Mouse (Mus musculus): Measurements from ENCODE around the gene Dffa. TPM values are rescaled to one million over a fixed set of nuclear protein-coding genes. Genes with fewer than 3 reads are reported as not detected.

Gene Dffa
- 10 to 100 TPM; 46.5 to 50.6 TPM for total RNA-seq (2021)
- long read RNA-seq, experiment 1, partial matches to known transcripts = 2 of 11 reads
- long read RNA-seq, experiment 1, other reads (novel, unspliced or antisense) = 4 of 11 reads
- long read RNA-seq, experiment 2, partial matches to known transcripts = 3 of 16 reads
- long read RNA-seq, experiment 2, other reads (novel, unspliced or antisense) = 8 of 16 reads

- peak; percentile 84 to 95 for DNase-seq (ENCODE audit: low spot score in 2 of 2)
These were observed at the start of gene Dffa for GRCm38 (mm10) chr4:149103875-149104561. TSS of gene Dffa (plus strand) at chr4:149104146.

- DNase-seq (ENCODE audit: low spot score in 2 of 2) = no peak
These were observed 48.1 kb upstream of the Dffa start for GRCm38 (mm10) chr4:149055847-149056246.

GRCm38 (mm10) chr4:149056957-149057356, 47.0 kb upstream of the Dffa start:
- no peak for DNase-seq (ENCODE audit: low spot score in 2 of 2)

GRCm38 (mm10) chr4:149057470-149057869, 46.5 kb upstream of the Dffa start:
- no peak for DNase-seq (ENCODE audit: low spot score in 2 of 2)

- DNase-seq (ENCODE audit: low spot score in 2 of 2) = no peak
These were observed 45.6 kb upstream of the Dffa start for GRCm38 (mm10) chr4:149058298-149058697.

GRCm38 (mm10) chr4:149059713-149060112, 44.2 kb upstream of the Dffa start:
- DNase-seq (ENCODE audit: low spot score in 2 of 2) = no peak

GRCm38 (mm10) chr4:149060621-149061431, 43.1 kb upstream of the Dffa start:
- no peak for DNase-seq (ENCODE audit: low spot score in 2 of 2)

GRCm38 (mm10) chr4:149061432-149061718, 42.6 kb upstream of the Dffa start:
- DNase-seq (ENCODE audit: low spot score in 2 of 2) = no peak

- no peak for DNase-seq (ENCODE audit: low spot score in 2 of 2)
These were observed 41.3 kb upstream of the Dffa start for GRCm38 (mm10) chr4:149062406-149063318.

- no peak for DNase-seq (ENCODE audit: low spot score in 2 of 2)
These were observed 39.7 kb upstream of the Dffa start for GRCm38 (mm10) chr4:149064061-149064854.

GRCm38 (mm10) chr4:149066672-149067551, 37.0 kb upstream of the Dffa start:
- no peak for DNase-seq (ENCODE audit: low spot score in 2 of 2)

GRCm38 (mm10) chr4:149075073-149075472, 28.9 kb upstream of the Dffa start:
- no peak for DNase-seq (ENCODE audit: low spot score in 2 of 2)

GRCm38 (mm10) chr4:149075871-149076575, 27.9 kb upstream of the Dffa start:
- DNase-seq (ENCODE audit: low spot score in 2 of 2) = peak; percentile 77 to 82

GRCm38 (mm10) chr4:149078261-149078660, 25.7 kb upstream of the Dffa start:
- no peak for DNase-seq (ENCODE audit: low spot score in 2 of 2)

- no peak for DNase-seq (ENCODE audit: low spot score in 2 of 2)
These were observed 24.3 kb upstream of the Dffa start for GRCm38 (mm10) chr4:149079629-149080028.

- no peak for DNase-seq (ENCODE audit: low spot score in 2 of 2)
These were observed 23.8 kb upstream of the Dffa start for GRCm38 (mm10) chr4:149080111-149080510.

- DNase-seq (ENCODE audit: low spot score in 2 of 2) = no peak
These were observed 22.4 kb upstream of the Dffa start for GRCm38 (mm10) chr4:149081528-149081927.

GRCm38 (mm10) chr4:149085381-149085780, 18.6 kb upstream of the Dffa start:
- no peak for DNase-seq (ENCODE audit: low spot score in 2 of 2)

GRCm38 (mm10) chr4:149091364-149091763, 12.6 kb upstream of the Dffa start:
- no peak for DNase-seq (ENCODE audit: low spot score in 2 of 2)
